Mouse (Mus musculus) forebrain, postnatal 0 days (tissue): ENCODE measurements around the gene Mtln. TPM values are rescaled to one million over a fixed set of nuclear protein-coding genes. Genes with fewer than 3 reads are reported as not detected.

Source experiments
- ATAC-seq: fragments of 200-750 bp; cut with Nextera tagmentation; 2 replicates; pipeline ENCODE4 v1.8.0; 2017; ENCODE audit warnings: mild to moderate bottlenecking, moderate library complexity
- DNase-seq: peaks from one replicate; pipeline ENCODE4 v3.0.0-alpha.2; 2015
- H3K27ac ChIP-seq: fragments of 300-500 bp; sonication (generic); 2 replicates; pipeline ENCODE4 v1.5.1; 2014; ENCODE audit warnings: low read depth, mild to moderate bottlenecking, antibody characterized with exemption, low read length, moderate library complexity, mixed read lengths
- H3K27me3 ChIP-seq: fragments of 300-500 bp; sonication (generic); 2 replicates; pipeline ENCODE4 v1.6.1; 2014; ENCODE audit warnings: mild to moderate bottlenecking, low read length, mixed read lengths; ENCODE audit not compliant: insufficient read depth
- H3K36me3 ChIP-seq: fragments of 300-500 bp; sonication (generic); 2 replicates; pipeline ENCODE4 v1.6.1; 2014; ENCODE audit warnings: mild to moderate bottlenecking, moderate library complexity; ENCODE audit not compliant: insufficient read depth
- H3K4me1 ChIP-seq: fragments of 300-500 bp; sonication (generic); 2 replicates; pipeline ENCODE4 v1.6.1; 2014; ENCODE audit warnings: antibody characterized with exemption; ENCODE audit not compliant: insufficient read depth
- H3K4me2 ChIP-seq: fragments of 300-500 bp; sonication (generic); 2 replicates; pipeline ENCODE4 v1.6.1; 2014; ENCODE audit warnings: low read depth, mild to moderate bottlenecking, moderate library complexity
- H3K4me3 ChIP-seq: fragments of 300-500 bp; sonication (generic); 2 replicates; pipeline ENCODE4 v1.5.1; 2014; ENCODE audit warnings: low read depth, low read length, mixed read lengths
- H3K9ac ChIP-seq: fragments of 300-500 bp; sonication (generic); 2 replicates; pipeline ENCODE4 v1.6.1; 2014; ENCODE audit warnings: mild to moderate bottlenecking
- H3K9me3 ChIP-seq: fragments of 300-500 bp; sonication (generic); 2 replicates; pipeline ENCODE4 v1.6.1; 2016; ENCODE audit warnings: low read length
- CTCF ChIP-seq: sonication (generic); IDR thresholded peaks from 2 replicates; pipeline ENCODE4 v1.5.1; 2016; ENCODE audit warnings: antibody characterized with exemption, control low read depth, low read depth
- WGBS: fragments of 180-500 bp; shearing (Covaris S2); extraction: QIAGEN DNeasy Blood & Tissue Kit; methylation state at CpG from one replicate; pipeline ENCODE4 v1.1.7; 2014; 5-methylcytosine and 5-hydroxymethylcytosine counted together
- polyA plus RNA-seq: library from polyadenylated mRNA; unstranded; fragments of >200 nt; fragmentation: Nextera tagmentation; extraction: Ambion mirVana; gene quantifications from 2 replicates; pipeline ENCODE4 v1.2.1, GENCODE M21; 2015
- total RNA-seq: library from RNA; depleted of rRNA; stranded (reverse); fragments of >200 nt; gene quantifications from 2 replicates; pipeline ENCODE4 v1.2.3, GENCODE M21; 2014; rRNA removed

Mtln gene
- total RNA-seq (24.3 and 36.9 TPM in 2 replicates), polyA plus RNA-seq (49.9 and 63.3 TPM in 2 replicates)

DNA sequence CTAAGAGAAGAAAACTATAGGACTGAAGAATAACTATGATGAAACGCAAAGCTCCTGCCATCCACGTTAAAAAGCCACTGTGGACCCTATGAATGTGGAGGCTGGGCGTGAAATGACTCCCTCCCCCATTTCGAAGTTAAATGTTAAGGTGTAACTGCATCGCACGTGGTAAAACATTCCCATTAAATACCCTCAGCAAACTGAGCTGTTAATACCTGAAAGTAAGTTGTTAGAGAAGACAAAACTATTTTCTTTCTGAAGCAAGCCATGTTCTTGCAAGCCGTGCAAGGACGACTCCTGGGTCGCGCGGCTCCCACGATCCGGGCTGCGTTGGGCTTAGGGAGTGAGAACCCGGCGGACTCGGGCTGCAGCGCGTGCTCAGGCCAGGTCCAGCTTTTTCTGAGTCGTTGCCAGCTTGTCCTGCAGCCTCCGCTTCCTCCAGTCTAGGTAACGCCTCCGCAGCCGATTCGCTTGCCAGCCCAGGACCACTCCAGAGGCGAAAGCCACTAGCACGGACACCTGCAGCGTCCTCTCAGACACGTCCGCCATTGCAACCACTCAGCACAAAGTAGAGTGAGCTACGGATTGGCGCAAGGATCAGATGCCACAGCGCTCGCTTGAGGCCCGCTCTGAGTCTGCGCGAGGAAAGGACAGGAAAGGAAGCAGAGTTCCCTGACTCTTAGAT lies at the start of gene Mtln:
TSS of gene Mtln (minus strand) at position 570 of the 685 bp plus-strand sequence.
- ATAC-seq: peak; percentile 97
- TF ChIP-seq CTCF: no peak
- DNase-seq: peak; percentile 93
- Histone ChIP-seq H3K4me2 (peak within 1 kb of the TSS; percentile 64), H3K36me3 (no peaks in the 10 kb centered on the region), H3K9ac (peak within 1 kb of the TSS; percentile 57), H3K27ac (peak within 1 kb of the TSS; percentile 68), H3K4me1 (peaks cover 11% of the 10 kb centered on the region; the same call in 1 of the 2 replicates), H3K27me3 (no peaks in the 10 kb centered on the region), H3K4me3 (peak within 1 kb of the TSS; percentile 49), H3K9me3 (no peaks in the 10 kb centered on the region)
- 3% methylated on average over 37 of the region's 37 CpGs for WGBS

DNA sequence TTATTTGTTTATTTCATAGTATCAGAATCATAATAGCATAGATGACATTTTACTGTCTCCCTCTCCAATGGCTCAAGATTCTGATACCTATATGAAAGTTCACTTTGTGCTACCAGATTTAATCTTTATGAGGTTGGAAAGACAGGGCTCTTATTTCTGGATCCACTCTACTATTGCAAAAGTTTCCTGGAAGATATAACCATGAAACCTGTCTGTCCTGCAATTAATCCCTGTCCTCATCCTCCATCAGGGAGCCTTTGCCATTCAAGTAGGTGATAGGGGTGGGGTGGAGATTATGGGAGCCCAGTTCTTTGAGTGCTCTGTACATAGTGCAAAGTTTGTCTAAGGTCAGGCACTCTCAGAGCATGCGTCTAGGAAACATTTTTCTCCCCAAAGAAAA lies 49.1 kb upstream of the Mtln start:
- no peak overlapping the region for H3K4me2 ChIP-seq
- H3K9ac ChIP-seq: no peak overlapping the region
- no peak overlapping the region for H3K4me3 ChIP-seq
- H3K4me1 ChIP-seq: no peaks in the 10 kb centered on the region
- H3K27ac ChIP-seq: no peak overlapping the region
- no peaks in the 10 kb centered on the region for H3K9me3 ChIP-seq
- ATAC-seq (no peak), DNase-seq (no peak)
- H3K27me3 ChIP-seq: peaks cover 7% of the 10 kb centered on the region
- no peaks in the 10 kb centered on the region for H3K36me3 ChIP-seq
- no peak for TF ChIP-seq CTCF
- 84% methylated on average over 1 of the region's 1 CpGs for WGBS

DNA sequence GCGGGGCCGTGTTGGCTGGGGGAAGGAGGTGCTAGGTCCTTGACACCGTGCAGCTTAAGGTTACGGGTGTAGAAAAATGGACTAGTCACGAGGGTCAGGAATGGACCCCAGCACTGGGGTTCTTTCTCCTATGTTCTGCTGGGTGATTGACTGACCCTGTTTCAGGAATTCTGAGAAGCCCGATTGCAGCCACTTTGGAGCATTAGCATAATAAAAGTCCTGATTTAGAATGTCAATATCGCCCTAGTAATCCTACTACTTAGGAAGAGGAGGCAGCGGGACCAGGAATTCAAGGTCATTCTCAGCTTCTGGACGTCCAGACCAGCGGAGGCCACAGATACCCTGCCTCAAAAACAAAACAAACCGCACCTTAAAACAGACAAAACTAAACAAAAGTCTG lies 47.1 kb upstream of the Mtln start:
- Histone ChIP-seq H3K4me3 (no peak overlapping the region), H3K27me3 (peaks cover 7% of the 10 kb centered on the region), H3K9ac (no peak overlapping the region), H3K27ac (no peak overlapping the region), H3K4me1 (no peaks in the 10 kb centered on the region), H3K4me2 (no peak overlapping the region), H3K9me3 (no peaks in the 10 kb centered on the region), H3K36me3 (no peaks in the 10 kb centered on the region)
- DNase-seq (no peak), ATAC-seq (no peak)
- TF ChIP-seq CTCF: no peak
- 14% methylated on average over 11 of the region's 11 CpGs for WGBS

DNA sequence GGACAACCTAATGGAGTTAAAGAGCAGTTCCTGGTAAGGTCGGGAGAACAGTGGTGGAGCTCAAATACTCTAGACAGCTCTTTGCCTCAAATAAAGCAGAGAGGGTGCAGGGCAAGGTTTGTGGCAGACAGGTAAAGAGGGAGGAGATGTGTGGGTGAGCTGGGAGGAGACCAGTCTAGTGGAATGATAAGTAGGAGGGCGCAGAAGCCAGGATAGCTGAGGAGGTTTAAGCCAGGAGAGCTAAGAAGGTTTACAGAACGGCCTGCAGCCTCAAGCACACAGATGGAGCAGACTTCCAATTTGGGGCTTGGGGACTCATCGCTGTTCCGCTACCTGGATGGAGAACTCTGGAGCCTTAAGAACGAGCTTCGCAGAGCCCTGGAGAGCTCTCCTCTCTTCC lies 46.3 kb upstream of the Mtln start, which contains the start of gene Acoxl:
TSS of gene Acoxl (plus strand) at position 301 of the 400 bp plus-strand sequence.
- peaks cover 7% of the 10 kb centered on the region for H3K27me3 ChIP-seq
- H3K4me1 ChIP-seq: no peaks in the 10 kb centered on the region
- no peak within 1 kb of the TSS for H3K9ac ChIP-seq
- H3K36me3 ChIP-seq: no peaks in the 10 kb centered on the region
- no peak within 1 kb of the TSS for H3K27ac ChIP-seq
- no peak for TF ChIP-seq CTCF
- 70% methylated on average over 7 of the region's 7 CpGs for WGBS
- DNase-seq (no peak), ATAC-seq (no peak)
- no peak within 1 kb of the TSS for H3K4me3 ChIP-seq
- no peak within 1 kb of the TSS for H3K4me2 ChIP-seq
- no peaks in the 10 kb centered on the region for H3K9me3 ChIP-seq

DNA sequence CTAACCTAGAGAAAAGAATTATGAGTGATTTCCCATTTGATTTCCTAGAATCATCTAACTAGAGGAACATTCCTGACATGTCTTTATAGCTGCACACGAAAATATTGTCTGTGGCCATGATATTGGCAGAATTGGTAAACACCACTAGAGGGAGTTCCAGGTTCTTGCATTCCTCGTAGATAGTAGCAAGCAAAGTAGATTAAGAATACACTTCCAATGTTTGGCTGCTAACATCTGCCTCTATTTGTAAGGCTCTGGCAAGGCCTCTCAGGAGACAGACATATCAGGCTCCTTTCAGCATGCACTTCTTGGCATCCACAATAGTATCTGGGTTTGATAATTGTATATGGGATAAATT lies 40.5 kb upstream of the Mtln start:
- TF ChIP-seq CTCF: peak; percentile 61
- H3K36me3 ChIP-seq: no peaks in the 10 kb centered on the region
- 19% methylated on average over 2 of the region's 2 CpGs for WGBS
- no peaks in the 10 kb centered on the region for H3K27me3 ChIP-seq
- H3K9me3 ChIP-seq: no peaks in the 10 kb centered on the region
- H3K4me3 ChIP-seq: no peak overlapping the region
- no peak overlapping the region for H3K9ac ChIP-seq
- no peak overlapping the region for H3K27ac ChIP-seq
- ATAC-seq (no peak), DNase-seq (peak; percentile 36)
- no peak overlapping the region for H3K4me2 ChIP-seq
- H3K4me1 ChIP-seq: no peaks in the 10 kb centered on the region

DNA sequence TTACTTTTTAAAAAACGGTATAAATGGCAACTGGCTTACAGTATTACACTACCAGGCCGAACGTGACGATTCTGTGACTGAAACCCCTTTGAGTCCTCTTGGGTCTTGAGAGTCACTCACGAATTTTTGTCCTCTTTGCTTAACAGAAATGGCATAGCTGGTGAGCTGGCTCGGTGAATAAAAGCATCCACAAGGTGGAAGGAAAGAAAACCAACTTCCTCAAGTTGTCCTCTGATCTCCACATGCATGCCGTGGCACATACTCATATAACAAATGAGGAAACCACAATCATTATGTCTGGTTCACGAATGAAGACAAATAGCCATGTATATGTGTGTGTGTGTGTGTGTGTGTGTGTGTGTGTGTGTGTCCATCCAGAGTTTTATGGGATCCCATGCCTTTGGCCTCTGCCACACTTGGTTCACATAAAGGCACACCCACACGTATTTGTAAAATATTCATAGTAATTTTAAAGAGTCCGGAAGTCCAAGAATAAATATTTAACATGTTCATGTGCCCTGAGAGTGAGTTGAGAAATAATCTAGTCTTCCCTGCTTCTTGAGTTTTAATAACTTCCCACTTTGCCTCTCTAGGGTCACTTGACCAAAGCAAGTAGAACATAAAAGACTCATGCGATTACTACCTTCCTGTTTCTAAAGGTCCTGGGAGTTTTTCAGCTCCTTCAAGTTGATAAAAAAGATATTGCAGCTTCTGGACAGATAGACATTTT lies 40.0 kb upstream of the Mtln start:
- Histone ChIP-seq H3K27ac (no peak overlapping the region), H3K9me3 (no peaks in the 10 kb centered on the region), H3K27me3 (no peaks in the 10 kb centered on the region), H3K36me3 (no peaks in the 10 kb centered on the region), H3K4me1 (no peaks in the 10 kb centered on the region), H3K9ac (peak overlapping the region; percentile 46; the same call in 1 of the 2 replicates), H3K4me2 (peak overlapping the region; percentile 90), H3K4me3 (peak overlapping the region; percentile 56)
- 36% methylated on average over 11 of the region's 11 CpGs for WGBS
- ATAC-seq: peak; percentile 67; the same call in 1 of the 2 replicates
- DNase-seq: no peak
- TF ChIP-seq CTCF: no peak
